8 mouse cellular contexts compared by ENCODE assay signal in the genomic region with DNA sequence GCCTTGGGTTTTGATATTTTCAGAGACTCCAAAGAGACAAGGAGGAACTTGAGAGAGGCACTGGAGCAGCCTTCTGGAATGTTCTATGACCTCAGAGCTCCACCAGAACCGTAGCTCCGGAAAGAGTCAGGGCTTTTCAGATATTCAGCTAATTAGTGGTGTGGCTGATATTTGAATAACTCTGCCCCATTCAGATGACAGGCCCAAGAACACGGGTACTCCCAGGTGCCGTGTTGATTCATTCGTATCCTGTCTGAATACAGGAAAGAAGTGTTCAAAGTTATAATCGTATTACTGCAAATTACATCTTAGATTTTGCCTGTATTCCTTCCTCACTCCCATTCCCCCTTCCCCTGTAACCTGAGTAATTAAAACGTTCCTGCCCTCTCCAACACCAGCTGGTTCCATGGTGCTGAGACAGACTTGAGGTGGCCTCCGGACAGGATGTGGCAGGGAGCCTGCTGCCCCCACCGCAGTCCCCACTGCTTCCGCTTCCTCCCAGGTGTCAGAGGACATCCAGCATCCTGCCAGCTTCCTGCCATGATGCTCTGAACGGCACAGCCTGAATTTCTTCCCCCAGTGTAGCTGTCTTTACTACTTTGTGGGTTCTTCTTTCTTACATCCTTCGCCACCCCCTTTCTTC. TPM values are rescaled to one million over a fixed set of nuclear protein-coding genes. Genes with fewer than 3 reads are reported as not detected.
DNase-seq lines count a peak whose midpoint lies in the region; ATAC-seq and TF ChIP-seq lines count a peak whose summit lies in the region.

No protein-coding gene starts in this region.

- no peak for TF ChIP-seq CTCF in lung, embryonic 14.5 days (IDR thresholded peaks at IDR 0.05; ENCODE audit: low read depth)
- no peak for TF ChIP-seq CTCF in thymus, adult 2 months (IDR thresholded peaks at IDR 0.05; ENCODE audit: borderline replicate concordance, control insufficient read depth, extremely low read depth, insufficient read depth, low read length, poor library complexity)

- no peaks in the 10 kb centered on the region for H3K36me3 ChIP-seq in lung, embryonic 14.5 days (ENCODE audit: insufficient read depth)
- H3K36me3 ChIP-seq in thymus, adult 2 months (ENCODE audit: control insufficient read depth, insufficient read depth, low read length), result peaks cover 65% of the 10 kb centered on the region
- no peaks in the 10 kb centered on the region for H3K36me3 ChIP-seq in hindbrain, embryonic 11.5 days (ENCODE audit: control insufficient read depth, insufficient read depth, low read length)
- H3K36me3 ChIP-seq in hindbrain, embryonic 16.5 days (ENCODE audit: control insufficient read depth, insufficient read depth, low read length), result no peaks in the 10 kb centered on the region

- ATAC-seq in inflammation-experienced regulatory T-cells, adult 6 months, result peak; percentile 96
- ATAC-seq in lung, embryonic 14.5 days (ENCODE audit: insufficient read depth), result peak; percentile 52; the same call in 1 of the 2 replicates
- ATAC-seq in hindbrain, embryonic 11.5 days (ENCODE audit: low FRiP score), result no peak
- ATAC-seq in hindbrain, embryonic 16.5 days, result no peak

- H3K4me1 ChIP-seq in lung, embryonic 14.5 days (ENCODE audit: insufficient read depth), result peaks cover 5% of the 10 kb centered on the region
- H3K4me1 ChIP-seq in thymus, adult 2 months (replicated peaks; ENCODE audit: control insufficient read depth, insufficient read depth, low read length), result peaks cover 51% of the 10 kb centered on the region
- H3K4me1 ChIP-seq in hindbrain, embryonic 11.5 days (replicated peaks; ENCODE audit: control insufficient read depth, insufficient read depth, low read length), result no peaks in the 10 kb centered on the region
- no peaks in the 10 kb centered on the region for H3K4me1 ChIP-seq in hindbrain, embryonic 16.5 days (ENCODE audit: control insufficient read depth, insufficient read depth, low read depth, low read length)

- WGBS in lung, embryonic 14.5 days, result 34% methylated on average over 12 of the region's 12 CpGs
- WGBS in thymus, adult 2 months, result 9% methylated on average over 12 of the region's 12 CpGs
- 72% methylated on average over 12 of the region's 12 CpGs for WGBS in hindbrain, embryonic 11.5 days
- 78% methylated on average over 12 of the region's 12 CpGs for WGBS in hindbrain, embryonic 16.5 days

- H3K27me3 ChIP-seq in lung, embryonic 14.5 days (ENCODE audit: insufficient read depth, low read length), result no peaks in the 10 kb centered on the region
- H3K27me3 ChIP-seq in thymus, adult 2 months (ENCODE audit: control insufficient read depth, insufficient read depth, low read length), result no peaks in the 10 kb centered on the region
- no peaks in the 10 kb centered on the region for H3K27me3 ChIP-seq in hindbrain, embryonic 11.5 days (ENCODE audit: control insufficient read depth, insufficient read depth, low read length)
- H3K27me3 ChIP-seq in hindbrain, embryonic 16.5 days (replicated peaks; ENCODE audit: control insufficient read depth, insufficient read depth, low read length), result no peaks in the 10 kb centered on the region

- no peak overlapping the region for H3K9ac ChIP-seq in lung, embryonic 14.5 days
- H3K9ac ChIP-seq in hindbrain, embryonic 11.5 days (ENCODE audit: low read depth, low read length), result no peak overlapping the region
- H3K9ac ChIP-seq in hindbrain, embryonic 16.5 days (ENCODE audit: low read depth, low read length), result no peak overlapping the region

- 0 out of 2 replicates have a peak overlapping the region, but pooled peaks have one; percentile 15 for H3K27ac ChIP-seq in lung, embryonic 14.5 days (ENCODE audit: low read depth)
- peak overlapping the region; percentile 100 for H3K27ac ChIP-seq in thymus, adult 2 months (ENCODE audit: control insufficient read depth, insufficient read depth, low read length)
- H3K27ac ChIP-seq in hindbrain, embryonic 11.5 days (ENCODE audit: low read depth, low read length), result no peak overlapping the region
- no peak overlapping the region for H3K27ac ChIP-seq in hindbrain, embryonic 16.5 days (ENCODE audit: low read depth, low read length)

- H3K9me3 ChIP-seq in lung, embryonic 14.5 days (ENCODE audit: low read depth, low read length), result no peaks in the 10 kb centered on the region
- H3K9me3 ChIP-seq in hindbrain, embryonic 11.5 days (ENCODE audit: control insufficient read depth, low read length), result no peaks in the 10 kb centered on the region
- no peaks in the 10 kb centered on the region for H3K9me3 ChIP-seq in hindbrain, embryonic 16.5 days (ENCODE audit: control insufficient read depth, low read length)

- H3K4me3 ChIP-seq in lung, embryonic 14.5 days (ENCODE audit: low read depth, low read length), result no peak overlapping the region
- H3K4me3 ChIP-seq in thymus, adult 2 months (ENCODE audit: control insufficient read depth, insufficient read depth, low read length), result no peak overlapping the region
- H3K4me3 ChIP-seq in hindbrain, embryonic 11.5 days (ENCODE audit: low read depth, low read length), result no peak overlapping the region
- H3K4me3 ChIP-seq in hindbrain, embryonic 16.5 days (ENCODE audit: low read length), result no peak overlapping the region

- TF ChIP-seq POLR2A in thymus, adult 2 months (IDR thresholded peaks at IDR 0.05; ENCODE audit: control insufficient read depth, extremely low read depth, insufficient read depth, low read length, poor library complexity), result 0 out of 2 replicates have a peak, but pooled peaks have one; percentile 46

- peak overlapping the region; percentile 3; the same call in 1 of the 2 replicates for H3K4me2 ChIP-seq in lung, embryonic 14.5 days
- no peak overlapping the region for H3K4me2 ChIP-seq in hindbrain, embryonic 11.5 days (replicated peaks; ENCODE audit: low read depth, low read length)
- H3K4me2 ChIP-seq in hindbrain, embryonic 16.5 days (ENCODE audit: low read length), result no peak overlapping the region

- DNase-seq in gastrocnemius, postnatal 25 days, result peak; percentile 32
- DNase-seq in gastrocnemius, postnatal 10 days, result no peak
- DNase-seq in lung, embryonic 14.5 days, result peak; percentile 70
- DNase-seq in thymus, adult 2 months, result peak; percentile 89
- no peak for DNase-seq in retina, embryonic 14.5 days (ENCODE audit: low spot score)
- DNase-seq in hindbrain, embryonic 11.5 days (ENCODE audit: low spot score), result no peak

RNA-seq across cellular contexts. Expression of a gene that starts 36.8 kb away (rescaled TPM):
- total RNA-seq in gastrocnemius, postnatal 25 days (2021), result 1 to 10 TPM; 6.9 to 9.8 TPM
- 10 to 100 TPM; 13.3 to 16.4 TPM for total RNA-seq in gastrocnemius, postnatal 10 days (2021)
- polyA plus RNA-seq in inflammation-experienced regulatory T-cells, adult 6 months (2017; shearing (Covaris generic)), result 10 to 100 TPM; 64.3 to 67.8 (median 65.6) TPM
- polyA plus RNA-seq in lung, embryonic 14.5 days (2014; fragmentation: Nextera tagmentation; extraction: Ambion mirVana), result 52.9 and 57.3 TPM in 2 replicates
- polyA plus RNA-seq in thymus, adult 2 months (2012; rRNA removed), result 26.4 and 28.8 TPM in 2 replicates
- polyA plus RNA-seq in hindbrain, embryonic 11.5 days (2014; fragmentation: Nextera tagmentation; extraction: Ambion mirVana), result 86.9 and 87.1 TPM in 2 replicates
- polyA plus RNA-seq in hindbrain, embryonic 16.5 days (2015; fragmentation: Nextera tagmentation; extraction: Ambion mirVana), result 36.9 and 38.5 TPM in 2 replicates

RNA-seq across cellular contexts. Expression of a gene that starts 37.4 kb away (rescaled TPM):
- 1 to 10 TPM; 8.5 to 8.6 TPM for total RNA-seq in gastrocnemius, postnatal 25 days (2021)
- 10 to 100 TPM; 15.0 to 24.5 TPM for total RNA-seq in gastrocnemius, postnatal 10 days (2021)
- 10 to 100 TPM; 10.5 to 12.2 (median 10.7) TPM for polyA plus RNA-seq in inflammation-experienced regulatory T-cells, adult 6 months (2017; shearing (Covaris generic))
- 27.1 and 27.5 TPM in 2 replicates for polyA plus RNA-seq in lung, embryonic 14.5 days (2014; fragmentation: Nextera tagmentation; extraction: Ambion mirVana)
- 140 and 151 TPM in 2 replicates for polyA plus RNA-seq in thymus, adult 2 months (2012; rRNA removed)
- polyA plus RNA-seq in hindbrain, embryonic 11.5 days (2014; fragmentation: Nextera tagmentation; extraction: Ambion mirVana), result 15.9 and 17.0 TPM in 2 replicates
- polyA plus RNA-seq in hindbrain, embryonic 16.5 days (2015; fragmentation: Nextera tagmentation; extraction: Ambion mirVana), result 7.4 and 7.9 TPM in 2 replicates

RNA-seq across cellular contexts. Expression of a gene that starts 59.5 kb away (rescaled TPM):
- total RNA-seq in gastrocnemius, postnatal 25 days (2021), result 1 to 10 TPM; 6.4 to 9.6 TPM
- 10 to 100 TPM in 1 of 2 experiments, 1 to 10 TPM in 1; 8.9 to 10.2 TPM for total RNA-seq in gastrocnemius, postnatal 10 days (2021)
- polyA plus RNA-seq in inflammation-experienced regulatory T-cells, adult 6 months (2017; shearing (Covaris generic)), result 1 to 10 TPM; 2.1 to 6.2 (median 3.5) TPM
- 0.14 and 0.43 TPM in 2 replicates for polyA plus RNA-seq in lung, embryonic 14.5 days (2014; fragmentation: Nextera tagmentation; extraction: Ambion mirVana)
- 151 and 166 TPM in 2 replicates for polyA plus RNA-seq in thymus, adult 2 months (2012; rRNA removed)
- 0.27 TPM in 1 of 2 replicates, not detected in the other for polyA plus RNA-seq in hindbrain, embryonic 11.5 days (2014; fragmentation: Nextera tagmentation; extraction: Ambion mirVana)
- 0.50 and 0.77 TPM in 2 replicates for polyA plus RNA-seq in hindbrain, embryonic 16.5 days (2015; fragmentation: Nextera tagmentation; extraction: Ambion mirVana)

Comparison
In these comparisons a context has a peak if more than half of its experiments do, and no peak if none do; other contexts are left out.
1. DNase-seq: peak in gastrocnemius, postnatal 25 days (single experiment), lung, embryonic 14.5 days (single experiment) and thymus, adult 2 months (single experiment); none in gastrocnemius, postnatal 10 days (single experiment), retina, embryonic 14.5 days (single experiment) and hindbrain, embryonic 11.5 days (single experiment).
2. ATAC-seq: peak in inflammation-experienced regulatory T-cells, adult 6 months (single experiment) and lung, embryonic 14.5 days (single experiment); none in hindbrain, embryonic 11.5 days (single experiment) and hindbrain, embryonic 16.5 days (single experiment).
3. H3K27ac ChIP-seq: peak in lung, embryonic 14.5 days (single experiment) and thymus, adult 2 months (single experiment); none in hindbrain, embryonic 11.5 days (single experiment) and hindbrain, embryonic 16.5 days (single experiment).
4. RNA of a gene that starts 59.5 kb away (polyA plus RNA-seq): 151 to 166 TPM in thymus, adult 2 months; 2.1 to 6.2 TPM in inflammation-experienced regulatory T-cells, adult 6 months, 0.50 to 0.77 TPM in hindbrain, embryonic 16.5 days, 0.14 to 0.43 TPM in lung, embryonic 14.5 days and 0.27 TPM in hindbrain, embryonic 11.5 days; every median in the first group is over 10 times any median in the second.